Mouse (Mus musculus): ENCODE data around the gene Peak1. TPM values are rescaled to one million over a fixed set of nuclear protein-coding genes. Genes with fewer than 3 reads are reported as not detected.
"Not testable (repeated sequence)": the region's sequence is repeated elsewhere in the genome, so short reads cannot be mapped to it uniquely, and the experiment has no call there.

The Peak1 gene
- polyA plus RNA-seq, 1 experiment from 2014 or later, result 2.2 TPM

- 92% methylated on average over 2 of the region's 2 CpGs for WGBS
Observed at GRCm38 (mm10) chr9:56453038-56453815, 35.4 kb upstream of the Peak1 start.

GRCm38 (mm10) chr9:56451570-56451969, 33.7 kb upstream of the Peak1 start:
- Histone ChIP-seq H3K27me3 (ENCODE audit: control insufficient read depth, insufficient read depth, low read depth, low read length) (no peaks in the 10 kb centered on the region), H3K4me3 (ENCODE audit: low read depth, low read length) (no peak overlapping the region), H3K4me1 (ENCODE audit: control insufficient read depth, insufficient read depth, low read length) (peaks cover 4% of the 10 kb centered on the region; the same call in 1 of the 2 replicates), H3K9ac (ENCODE audit: low read depth, low read length) (no peak overlapping the region), H3K9me3 (replicated peaks; ENCODE audit: control insufficient read depth, low read length, poor library complexity, severe bottlenecking) (no peaks in the 10 kb centered on the region), H3K27ac (ENCODE audit: low read length) (no peak overlapping the region), H3K36me3 (ENCODE audit: control insufficient read depth, insufficient read depth, low read length) (no peaks in the 10 kb centered on the region), H3K4me2 (ENCODE audit: low read length) (no peak overlapping the region)
- ATAC-seq, result no peak
- 83% methylated on average over 6 of the region's 6 CpGs for WGBS

More at GRCm38 (mm10) chr9:56453038-56453815, 35.4 kb upstream of the Peak1 start:
- Histone ChIP-seq H3K4me1 (ENCODE audit: control insufficient read depth, insufficient read depth, low read length) (peaks cover 4% of the 10 kb centered on the region; the same call in 1 of the 2 replicates), H3K27me3 (ENCODE audit: control insufficient read depth, insufficient read depth, low read depth, low read length) (no peaks in the 10 kb centered on the region), H3K9me3 (replicated peaks; ENCODE audit: control insufficient read depth, low read length, poor library complexity, severe bottlenecking) (no peaks in the 10 kb centered on the region), H3K36me3 (ENCODE audit: control insufficient read depth, insufficient read depth, low read length) (no peaks in the 10 kb centered on the region), H3K27ac (ENCODE audit: low read length) (no peak overlapping the region), H3K9ac (ENCODE audit: low read depth, low read length) (no peak overlapping the region), H3K4me3 (ENCODE audit: low read depth, low read length) (no peak overlapping the region), H3K4me2 (ENCODE audit: low read length) (no peak overlapping the region)
- ATAC-seq, result no peak

- Histone ChIP-seq H3K4me3 (ENCODE audit: low read depth, low read length) (no peak overlapping the region), H3K9me3 (replicated peaks; ENCODE audit: control insufficient read depth, low read length, poor library complexity, severe bottlenecking) (no peaks in the 10 kb centered on the region), H3K4me1 (ENCODE audit: control insufficient read depth, insufficient read depth, low read length) (no peaks in the 10 kb centered on the region), H3K9ac (ENCODE audit: low read depth, low read length) (no peak overlapping the region), H3K4me2 (ENCODE audit: low read length) (no peak overlapping the region), H3K36me3 (ENCODE audit: control insufficient read depth, insufficient read depth, low read length) (no peaks in the 10 kb centered on the region), H3K27ac (ENCODE audit: low read length) (no peak overlapping the region), H3K27me3 (ENCODE audit: control insufficient read depth, insufficient read depth, low read depth, low read length) (no peaks in the 10 kb centered on the region)
- 85% methylated on average over 7 of the region's 7 CpGs for WGBS
- no peak for ATAC-seq
Observed at GRCm38 (mm10) chr9:56439699-56440098, 21.8 kb upstream of the Peak1 start.

GRCm38 (mm10) chr9:56437300-56437892, 19.5 kb upstream of the Peak1 start:
- H3K9me3 ChIP-seq (replicated peaks; ENCODE audit: control insufficient read depth, low read length, poor library complexity, severe bottlenecking); ATAC-seq; H3K36me3 ChIP-seq (ENCODE audit: control insufficient read depth, insufficient read depth, low read length); H3K9ac ChIP-seq (ENCODE audit: low read depth, low read length); H3K4me2 ChIP-seq (ENCODE audit: low read length); H3K27ac ChIP-seq (ENCODE audit: low read length); H3K4me1 ChIP-seq (ENCODE audit: control insufficient read depth, insufficient read depth, low read length); H3K4me3 ChIP-seq (ENCODE audit: low read depth, low read length); H3K27me3 ChIP-seq (ENCODE audit: control insufficient read depth, insufficient read depth, low read depth, low read length): not testable (repeated sequence)
- WGBS, result 95% methylated on average over 24 of the region's 29 CpGs

- Histone ChIP-seq H3K36me3 (ENCODE audit: control insufficient read depth, insufficient read depth, low read length) (no peaks in the 10 kb centered on the region), H3K4me1 (ENCODE audit: control insufficient read depth, insufficient read depth, low read length) (0 out of 2 replicates have a peak, but pooled peaks cover 2% of the 10 kb centered on the region), H3K4me2 (ENCODE audit: low read length) (no peak overlapping the region), H3K27me3 (ENCODE audit: control insufficient read depth, insufficient read depth, low read depth, low read length) (no peaks in the 10 kb centered on the region), H3K27ac (ENCODE audit: low read length) (no peak overlapping the region), H3K9me3 (replicated peaks; ENCODE audit: control insufficient read depth, low read length, poor library complexity, severe bottlenecking) (no peaks in the 10 kb centered on the region), H3K4me3 (ENCODE audit: low read depth, low read length) (no peak overlapping the region), H3K9ac (ENCODE audit: low read depth, low read length) (no peak overlapping the region)
- no peak for ATAC-seq
- WGBS, result 87% methylated on average over 5 of the region's 5 CpGs
Observed at GRCm38 (mm10) chr9:56435821-56436526, 18.1 kb upstream of the Peak1 start.

GRCm38 (mm10) chr9:56424861-56425260, 7.0 kb upstream of the Peak1 start:
- WGBS, result 86% methylated on average over 4 of the region's 4 CpGs
- Histone ChIP-seq H3K4me3 (ENCODE audit: low read depth, low read length) (no peak overlapping the region), H3K9ac (ENCODE audit: low read depth, low read length) (no peak overlapping the region), H3K27ac (ENCODE audit: low read length) (no peak overlapping the region), H3K9me3 (replicated peaks; ENCODE audit: control insufficient read depth, low read length, poor library complexity, severe bottlenecking) (no peaks in the 10 kb centered on the region), H3K4me2 (ENCODE audit: low read length) (no peak overlapping the region), H3K27me3 (ENCODE audit: control insufficient read depth, insufficient read depth, low read depth, low read length) (no peaks in the 10 kb centered on the region), H3K4me1 (ENCODE audit: control insufficient read depth, insufficient read depth, low read length) (peaks cover 22% of the 10 kb centered on the region), H3K36me3 (ENCODE audit: control insufficient read depth, insufficient read depth, low read length) (no peaks in the 10 kb centered on the region)
- no peak for ATAC-seq

GRCm38 (mm10) chr9:56421991-56422390, 4.1 kb upstream of the Peak1 start:
- Histone ChIP-seq H3K27ac (ENCODE audit: low read length) (no peak overlapping the region), H3K9me3 (replicated peaks; ENCODE audit: control insufficient read depth, low read length, poor library complexity, severe bottlenecking) (no peaks in the 10 kb centered on the region), H3K4me1 (ENCODE audit: control insufficient read depth, insufficient read depth, low read length) (peaks cover 32% of the 10 kb centered on the region), H3K9ac (ENCODE audit: low read depth, low read length) (no peak overlapping the region), H3K36me3 (ENCODE audit: control insufficient read depth, insufficient read depth, low read length) (no peaks in the 10 kb centered on the region), H3K4me3 (ENCODE audit: low read depth, low read length) (no peak overlapping the region), H3K27me3 (ENCODE audit: control insufficient read depth, insufficient read depth, low read depth, low read length) (no peaks in the 10 kb centered on the region), H3K4me2 (ENCODE audit: low read length) (no peak overlapping the region)
- WGBS, result 81% methylated on average over 5 of the region's 5 CpGs
- no peak for ATAC-seq

- Histone ChIP-seq H3K4me1 (ENCODE audit: control insufficient read depth, insufficient read depth, low read length) (peaks cover 34% of the 10 kb centered on the region), H3K9me3 (replicated peaks; ENCODE audit: control insufficient read depth, low read length, poor library complexity, severe bottlenecking) (no peaks in the 10 kb centered on the region), H3K27ac (ENCODE audit: low read length) (no peak overlapping the region), H3K4me3 (ENCODE audit: low read depth, low read length) (no peak overlapping the region), H3K9ac (ENCODE audit: low read depth, low read length) (no peak overlapping the region), H3K36me3 (ENCODE audit: control insufficient read depth, insufficient read depth, low read length) (no peaks in the 10 kb centered on the region), H3K27me3 (ENCODE audit: control insufficient read depth, insufficient read depth, low read depth, low read length) (no peaks in the 10 kb centered on the region), H3K4me2 (ENCODE audit: low read length) (no peak overlapping the region)
- WGBS, result 86% methylated on average over 9 of the region's 9 CpGs
- no peak for ATAC-seq
Observed at GRCm38 (mm10) chr9:56420892-56421601, 3.2 kb upstream of the Peak1 start.
